Mouse (Mus musculus) heart, postnatal 0 days (tissue): ENCODE measurements around the gene Abtb1.

ENCODE experiments used
- CTCF ChIP-seq: IDR thresholded peaks from 2 replicates; pipeline ENCODE4 v1.5.1; 2016; ENCODE audit warnings: antibody characterized with exemption, control low read depth, low read depth
- EP300 ChIP-seq: IDR thresholded peaks from 2 replicates; pipeline ENCODE4 v1.6.1; 2016; ENCODE audit warnings: antibody characterized with exemption, low read depth

DNA sequence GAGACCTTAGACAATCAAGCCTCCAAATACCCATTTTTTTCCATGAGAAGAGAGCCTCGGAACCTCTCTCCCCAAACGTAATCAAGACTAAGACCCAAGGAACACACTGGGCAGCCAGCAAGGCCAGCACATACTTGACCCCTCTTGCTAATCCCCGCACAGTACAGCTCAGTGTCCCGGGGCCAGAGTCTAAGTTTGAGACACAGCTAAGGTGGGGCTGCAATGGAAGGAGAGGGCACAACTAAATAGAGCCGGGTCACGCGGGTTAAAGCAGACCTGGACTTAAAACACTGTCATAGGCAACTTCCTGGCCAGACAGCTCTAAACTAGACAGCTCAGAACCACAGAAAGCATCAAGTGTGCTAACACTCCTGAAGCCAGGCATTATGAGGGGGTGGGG is 49.0 kb upstream of the Abtb1 start:
- no peak for TF ChIP-seq CTCF
- TF ChIP-seq EP300: no peak
